Mouse (Mus musculus) G1E-ER4 (cell line): ENCODE measurements around the gene Moxd1. TPM values are rescaled to one million over a fixed set of nuclear protein-coding genes. Genes with fewer than 3 reads are reported as not detected.

Experiments
- GATA1 ChIP-seq: IDR thresholded peaks from one replicate; pipeline ENCODE4 v1.8.0; 2012; ENCODE audit warnings: low read length, inconsistent platforms
- polyA plus RNA-seq: library from polyadenylated mRNA; stranded (reverse); fragments of >175 nt; gene quantifications from 2 replicates; pipeline ENCODE4 v1.2.3, GENCODE M21; 2012

Gene Moxd1
- polyA plus RNA-seq, 1 experiment, result not detected

- TF ChIP-seq GATA1, result no peak
Measured at GRCm38 (mm10) chr10:24251631-24252030, 28.3 kb downstream of the Moxd1 start.

GRCm38 (mm10) chr10:24258150-24258549 lies 34.8 kb downstream of the Moxd1 start:
- TF ChIP-seq GATA1, result no peak

GRCm38 (mm10) chr10:24258885-24259284 lies 35.6 kb downstream of the Moxd1 start:
- no peak for TF ChIP-seq GATA1

GRCm38 (mm10) chr10:24259794-24260590 lies 36.7 kb downstream of the Moxd1 start:
- TF ChIP-seq GATA1, result no peak

- TF ChIP-seq GATA1, result no peak
Measured at GRCm38 (mm10) chr10:24267520-24267919, 44.2 kb downstream of the Moxd1 start.

GRCm38 (mm10) chr10:24271077-24271637 lies 47.8 kb downstream of the Moxd1 start:
- TF ChIP-seq GATA1, result no peak

GRCm38 (mm10) chr10:24276211-24276610 lies 52.9 kb downstream of the Moxd1 start:
- no peak for TF ChIP-seq GATA1

- TF ChIP-seq GATA1, result no peak
Measured at GRCm38 (mm10) chr10:24282650-24283049, 59.3 kb downstream of the Moxd1 start.

- no peak for TF ChIP-seq GATA1
Measured at GRCm38 (mm10) chr10:24291611-24292010, 68.3 kb downstream of the Moxd1 start.

GRCm38 (mm10) chr10:24292671-24293070 lies 69.4 kb downstream of the Moxd1 start:
- TF ChIP-seq GATA1, result no peak

- TF ChIP-seq GATA1, result no peak
Measured at GRCm38 (mm10) chr10:24296608-24297007, 73.3 kb downstream of the Moxd1 start.

GRCm38 (mm10) chr10:24297792-24298191 lies 74.5 kb downstream of the Moxd1 start:
- no peak for TF ChIP-seq GATA1

- TF ChIP-seq GATA1, result no peak
Measured at GRCm38 (mm10) chr10:24298260-24299244, 75.2 kb downstream of the Moxd1 start.

GRCm38 (mm10) chr10:24312191-24312611 lies 88.9 kb downstream of the Moxd1 start:
- no peak for TF ChIP-seq GATA1

GRCm38 (mm10) chr10:24317126-24317836 lies 94.0 kb downstream of the Moxd1 start:
- no peak for TF ChIP-seq GATA1
